Mouse (Mus musculus) liver, adult 2 months (tissue): ENCODE measurements at regions not wholly inside any gene's neighbourhood (a gene's known extent, or its start where the extent isn't known, plus 50 kb on each side); places are given as distances from the start of the nearest gene placed in this dataset.
A peak's percentile ranks its signal among the peaks of the same experiment; 100 is the strongest.

Source experiments
- DNase-seq: peaks from one replicate; pipeline ENCODE4 v3.0.0-alpha.2; 2011; ENCODE audit warnings: low read depth, low spot score; ENCODE audit errors: extremely low read depth
- H3K27ac ChIP-seq: fragments of 200-500 bp; replicated peaks from 2 replicates; pipeline ENCODE4 v1.5.1; 2012; ENCODE audit warnings: low read depth, mild to moderate bottlenecking, control low read depth, inconsistent platforms, low read length; ENCODE audit not compliant: insufficient read depth
- H3K27me3 ChIP-seq: fragments of 200-500 bp; 2 replicates; pipeline ENCODE4 v1.6.1; 2012; ENCODE audit warnings: mild to moderate bottlenecking, moderate library complexity, low read length, inconsistent platforms; ENCODE audit not compliant: control insufficient read depth, insufficient read depth
- H3K36me3 ChIP-seq: fragments of 200-500 bp; 2 replicates; pipeline ENCODE4 v1.6.1; 2012; ENCODE audit warnings: low read length, inconsistent platforms; ENCODE audit not compliant: control insufficient read depth, insufficient read depth
- H3K4me1 ChIP-seq: fragments of 200-500 bp; 2 replicates; pipeline ENCODE4 v1.6.1; 2011; ENCODE audit warnings: low read length; ENCODE audit not compliant: control insufficient read depth, insufficient read depth
- H3K4me3 ChIP-seq: fragments of 200-500 bp; 2 replicates; pipeline ENCODE4 v1.5.1; 2011; ENCODE audit warnings: low read depth, mild to moderate bottlenecking, control low read depth, low read length, moderate library complexity; ENCODE audit not compliant: insufficient read depth
- H3K79me2 ChIP-seq: fragments of 200-500 bp; 2 replicates; pipeline ENCODE4 v1.6.1; 2012; ENCODE audit warnings: inconsistent platforms, mild to moderate bottlenecking, low read length, moderate library complexity; ENCODE audit not compliant: control insufficient read depth, insufficient read depth
- H3K9ac ChIP-seq: fragments of 200-500 bp; 2 replicates; pipeline ENCODE4 v1.6.1; 2012; ENCODE audit warnings: low read depth, mild to moderate bottlenecking, control low read depth, inconsistent platforms, low read length
- CTCF ChIP-seq: fragments of 200-500 bp; IDR thresholded peaks from 2 replicates; pipeline ENCODE4 v1.5.1; 2011; ENCODE audit warnings: low read depth, low read length, control low read depth
- POLR2A ChIP-seq: fragments of 200-500 bp; IDR thresholded peaks from 2 replicates; pipeline ENCODE4 v1.6.1; 2011; ENCODE audit warnings: low read length, control low read depth; ENCODE audit not compliant: insufficient read depth; ENCODE audit errors: extremely low read depth
- WGBS: fragments of 180-500 bp; shearing (Covaris S2); methylation state at CpG from one replicate; pipeline ENCODE4 v1.1.7; 2018; 5-methylcytosine and 5-hydroxymethylcytosine counted together

GRCm38 (mm10) chr6:31310660-31311059 is 87.9 kb upstream of the Mkln1 start:
- no peaks in the 10 kb centered on the region for H3K27me3 ChIP-seq
- no peaks in the 10 kb centered on the region for H3K4me1 ChIP-seq
- no peaks in the 10 kb centered on the region for H3K79me2 ChIP-seq
- no peaks in the 10 kb centered on the region for H3K36me3 ChIP-seq
- no peak overlapping the region for H3K9ac ChIP-seq
- H3K27ac ChIP-seq: no peak overlapping the region
- DNase-seq: no peak
- no peak for TF ChIP-seq CTCF
- TF ChIP-seq POLR2A: no peak
- WGBS: 85% methylated on average over 5 of the region's 5 CpGs
- H3K4me3 ChIP-seq: no peak overlapping the region

GRCm38 (mm10) chr6:31313869-31314470 is 84.6 kb upstream of the Mkln1 start:
- Histone ChIP-seq H3K27ac (no peak overlapping the region), H3K4me3 (no peak overlapping the region), H3K4me1 (peaks cover 11% of the 10 kb centered on the region), H3K36me3 (no peaks in the 10 kb centered on the region), H3K79me2 (no peaks in the 10 kb centered on the region), H3K27me3 (no peaks in the 10 kb centered on the region), H3K9ac (no peak overlapping the region)
- peak; percentile 65 for DNase-seq
- WGBS: 52% methylated on average over 5 of the region's 5 CpGs
- TF ChIP-seq POLR2A (no peak), CTCF (no peak)

- H3K79me2 ChIP-seq: no peaks in the 10 kb centered on the region
- peak overlapping the region; percentile 44; the same call in 1 of the 2 replicates for H3K4me3 ChIP-seq
- peak overlapping the region; percentile 62 for H3K9ac ChIP-seq
- no peaks in the 10 kb centered on the region for H3K27me3 ChIP-seq
- 4% methylated on average over 12 of the region's 12 CpGs for WGBS
- H3K4me1 ChIP-seq: peaks cover 37% of the 10 kb centered on the region
- TF ChIP-seq CTCF (no peak), POLR2A (0 out of 2 replicates have a peak, but pooled peaks have one; percentile 31)
- H3K36me3 ChIP-seq: no peaks in the 10 kb centered on the region
- H3K27ac ChIP-seq: peak overlapping the region; percentile 91
- peak; percentile 93 for DNase-seq
Observed at GRCm38 (mm10) chr6:31317741-31318225, 80.8 kb upstream of the Mkln1 start.

GRCm38 (mm10) chr6:31318506-31318905 is 80.0 kb upstream of the Mkln1 start:
- TF ChIP-seq CTCF (peak; percentile 78), POLR2A (0 out of 2 replicates have a peak, but pooled peaks have one; percentile 29)
- H3K4me1 ChIP-seq: peaks cover 37% of the 10 kb centered on the region
- H3K27me3 ChIP-seq: no peaks in the 10 kb centered on the region
- peak overlapping the region; percentile 38 for H3K4me3 ChIP-seq
- under 1% methylated on average over 11 of the region's 11 CpGs for WGBS
- peak overlapping the region; percentile 62 for H3K9ac ChIP-seq
- peak overlapping the region; percentile 91 for H3K27ac ChIP-seq
- peak; percentile 96 for DNase-seq
- H3K36me3 ChIP-seq: no peaks in the 10 kb centered on the region
- H3K79me2 ChIP-seq: no peaks in the 10 kb centered on the region; the same call in 1 of the 2 replicates

- no peak overlapping the region for H3K9ac ChIP-seq
- 29% methylated on average over 2 of the region's 2 CpGs for WGBS
- peak; percentile 78 for DNase-seq
- TF ChIP-seq POLR2A (no peak), CTCF (no peak)
- H3K4me3 ChIP-seq: no peak overlapping the region
- peak overlapping the region; percentile 56 for H3K27ac ChIP-seq
- peaks cover 41% of the 10 kb centered on the region for H3K4me1 ChIP-seq
- no peaks in the 10 kb centered on the region for H3K36me3 ChIP-seq
- H3K27me3 ChIP-seq: no peaks in the 10 kb centered on the region
- no peaks in the 10 kb centered on the region; the same call in 1 of the 2 replicates for H3K79me2 ChIP-seq
Observed at GRCm38 (mm10) chr6:31319431-31319830, 79.1 kb upstream of the Mkln1 start.
